Mouse (Mus musculus) gonadal fat pad, adult 2 months (tissue): Measurements from ENCODE around the gene Slc22a21. TPM values are rescaled to one million over a fixed set of nuclear protein-coding genes. Genes with fewer than 3 reads are reported as not detected.

Experiments used
- DNase-seq: peaks from one replicate; pipeline ENCODE4 v3.0.0-alpha.2; 2012; ENCODE audit warnings: low read depth
- polyA plus RNA-seq: library from polyadenylated mRNA; depleted of rRNA; stranded (reverse); fragments of >200 nt; gene quantifications from 2 replicates; pipeline ENCODE4 v1.2.3, GENCODE M21; 2012; rRNA removed

The Slc22a21 gene
- polyA plus RNA-seq, 1 experiment, result 5.0 TPM

GRCm38 (mm10) chr11:53903781-53904533 is 76.2 kb downstream of the Slc22a21 start:
- DNase-seq, result no peak

GRCm38 (mm10) chr11:53902741-53903140 is 77.4 kb downstream of the Slc22a21 start:
- no peak for DNase-seq

GRCm38 (mm10) chr11:53900991-53901390 is 79.1 kb downstream of the Slc22a21 start:
- no peak for DNase-seq

GRCm38 (mm10) chr11:53899981-53900380 is 80.2 kb downstream of the Slc22a21 start:
- no peak for DNase-seq

Other genes starting within 250 kb of the Slc22a21 start
- gene Irf1, start 210.3 kb downstream of the Slc22a21 start, polyA plus RNA-seq, result 43.6 and 47.0 TPM in 2 replicates
- gene Gm17334, start 207.1 kb downstream of the Slc22a21 start, polyA plus RNA-seq, result 0.28 and 0.71 TPM in 2 replicates
- gene Gm12216, start 121.1 kb downstream of the Slc22a21 start, polyA plus RNA-seq, result 5.8 and 7.0 TPM in 2 replicates
- 41.1 and 58.0 TPM in 2 replicates for gene Slc22a5, start 88.7 kb downstream of the Slc22a21 start, polyA plus RNA-seq
- gene Slc22a4, start 47.8 kb upstream of the Slc22a21 start, polyA plus RNA-seq, result 8.7 and 16.5 TPM in 2 replicates
- gene Pdlim4, start 88.7 kb upstream of the Slc22a21 start, polyA plus RNA-seq, result 89.8 and 106 TPM in 2 replicates
- 60.1 and 75.4 TPM in 2 replicates for gene P4ha2, start 119.8 kb upstream of the Slc22a21 start, polyA plus RNA-seq